Mouse (Mus musculus) brown adipose tissue, adult 24 weeks (tissue): ENCODE results near the gene Prdm16. TPM values are rescaled to one million over a fixed set of nuclear protein-coding genes. Genes with fewer than 3 reads are reported as not detected.

Experiments
- H3K27ac ChIP-seq: fragments of 200-500 bp; replicated peaks from 2 replicates; pipeline ENCODE4 v1.5.1; 2012; ENCODE audit warnings: low read depth, mild to moderate bottlenecking, low read length
- H3K4me1 ChIP-seq: fragments of 200-500 bp; 2 replicates; pipeline ENCODE4 v1.6.1; 2012; ENCODE audit warnings: low read length, mixed read lengths; ENCODE audit not compliant: control insufficient read depth, insufficient read depth, insufficient read length
- H3K4me3 ChIP-seq: fragments of 200-500 bp; 2 replicates; pipeline ENCODE4 v1.5.1; 2012; ENCODE audit warnings: low read depth, mild to moderate bottlenecking, low read length, moderate library complexity; ENCODE audit not compliant: insufficient read depth
- polyA plus RNA-seq: library from polyadenylated mRNA; stranded (reverse); fragments of >200 nt; gene quantifications from 2 replicates; pipeline ENCODE4 v1.2.4, GENCODE M21; 2012; ENCODE audit not compliant: missing spikeins, insufficient read depth, insufficient read length

The Prdm16 gene
- polyA plus RNA-seq, 1 experiment: 10.2 TPM

DNA sequence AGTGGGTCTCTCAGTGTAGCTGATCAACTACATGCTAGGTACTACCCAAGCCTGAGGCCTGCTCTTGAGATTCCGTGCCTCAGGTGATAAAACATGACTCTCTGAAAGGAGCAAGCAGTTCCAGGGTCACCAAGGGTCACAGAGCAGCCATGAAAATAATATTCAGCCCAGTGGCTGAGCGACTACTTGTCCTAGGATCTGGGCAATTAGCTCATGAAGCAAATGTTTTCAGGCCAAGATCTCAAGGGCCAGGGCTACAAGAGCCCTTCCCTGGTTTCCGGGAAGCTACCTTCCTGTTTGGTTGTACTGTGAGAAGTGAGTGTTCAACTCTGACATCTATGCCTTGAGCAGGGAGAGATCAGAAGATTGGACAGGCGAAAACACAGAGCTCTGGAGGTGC is 186.6 kb downstream of the Prdm16 start:
- peak overlapping the region; percentile 16; the same call in 1 of the 2 replicates for H3K27ac ChIP-seq

DNA sequence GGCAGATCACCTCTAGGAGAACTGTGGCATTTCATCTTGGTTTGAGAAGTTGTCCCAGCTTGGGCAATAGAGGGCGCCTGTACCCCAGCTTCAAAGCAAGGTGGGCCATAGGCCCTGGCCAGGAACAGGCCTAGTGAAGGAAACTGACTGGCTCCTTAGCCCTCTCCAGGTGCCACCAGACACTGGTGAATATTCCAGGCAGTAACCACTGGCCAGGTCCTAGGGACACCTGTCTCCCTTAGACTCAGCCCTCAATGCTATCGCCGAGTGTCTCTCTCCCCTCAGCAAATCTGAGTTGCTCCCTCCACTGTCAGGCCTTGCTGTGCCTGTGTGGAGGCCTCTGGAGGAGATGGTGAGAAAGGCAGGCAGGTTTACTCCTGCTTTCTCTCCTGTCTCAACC is 187.3 kb downstream of the Prdm16 start:
- peaks cover 4% of the 10 kb centered on the region for H3K4me1 ChIP-seq
- no peak overlapping the region for H3K27ac ChIP-seq
- no peak overlapping the region for H3K4me3 ChIP-seq

More for the DNA sequence above, 186.6 kb downstream of the Prdm16 start:
- peaks cover 4% of the 10 kb centered on the region; the same call in 1 of the 2 replicates for H3K4me1 ChIP-seq
- H3K4me3 ChIP-seq: no peak overlapping the region

DNA sequence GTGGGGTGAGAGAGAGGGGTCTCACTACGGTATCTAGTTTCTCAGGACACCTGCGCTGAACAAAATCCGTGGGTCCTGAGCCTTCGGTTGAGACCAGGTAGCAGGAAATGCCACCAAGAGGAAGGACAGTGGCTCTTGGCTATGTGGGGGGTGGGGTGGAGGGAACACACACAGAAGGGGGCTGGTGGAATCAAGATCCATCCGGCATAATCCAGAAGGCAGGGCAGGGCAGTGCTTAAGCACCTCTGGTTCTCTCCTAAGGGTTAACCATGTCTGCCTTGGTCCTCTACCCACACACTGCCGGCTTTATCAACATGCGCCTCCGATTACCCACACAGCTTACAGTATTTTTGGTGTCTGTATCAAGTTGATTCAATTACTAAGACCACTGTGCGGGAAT is 191.0 kb downstream of the Prdm16 start:
- H3K27ac ChIP-seq: no peak overlapping the region
- H3K4me1 ChIP-seq: peaks cover 5% of the 10 kb centered on the region; the same call in 1 of the 2 replicates
- H3K4me3 ChIP-seq: no peak overlapping the region

DNA sequence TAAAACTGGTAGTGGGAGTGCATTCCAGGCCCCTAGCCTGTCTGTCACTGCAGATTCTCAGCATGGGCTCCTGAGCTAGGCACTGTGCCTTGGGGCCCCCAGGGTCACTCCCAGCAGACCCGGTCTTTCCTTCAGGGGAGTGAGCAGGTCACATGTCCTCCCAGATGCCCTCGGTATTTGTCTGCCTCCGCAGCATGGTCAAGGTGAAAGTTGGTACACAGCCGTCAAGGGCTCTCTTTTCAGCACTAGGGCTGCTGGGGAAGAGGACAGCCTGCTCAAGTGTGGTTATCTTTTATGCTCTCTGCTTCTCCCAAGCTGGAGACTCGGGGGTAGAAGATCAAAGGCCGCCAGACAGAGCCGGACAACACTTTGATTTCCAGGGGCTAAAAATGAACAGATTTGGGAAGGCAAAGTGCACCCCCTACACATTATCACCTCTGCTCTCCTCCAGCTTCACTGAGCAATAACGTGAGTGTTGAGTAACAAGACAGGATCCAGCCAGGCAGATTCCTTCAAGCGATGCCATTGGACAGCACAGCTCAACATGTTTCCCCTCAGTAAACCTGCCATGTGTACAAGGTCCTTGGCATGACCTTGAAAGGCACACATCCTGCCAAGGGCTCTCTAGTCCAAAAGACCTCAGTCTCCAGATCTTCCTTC is 193.9 kb downstream of the Prdm16 start:
- peaks cover 5% of the 10 kb centered on the region; the same call in 1 of the 2 replicates for H3K4me1 ChIP-seq
- no peak overlapping the region for H3K27ac ChIP-seq
- H3K4me3 ChIP-seq: no peak overlapping the region

DNA sequence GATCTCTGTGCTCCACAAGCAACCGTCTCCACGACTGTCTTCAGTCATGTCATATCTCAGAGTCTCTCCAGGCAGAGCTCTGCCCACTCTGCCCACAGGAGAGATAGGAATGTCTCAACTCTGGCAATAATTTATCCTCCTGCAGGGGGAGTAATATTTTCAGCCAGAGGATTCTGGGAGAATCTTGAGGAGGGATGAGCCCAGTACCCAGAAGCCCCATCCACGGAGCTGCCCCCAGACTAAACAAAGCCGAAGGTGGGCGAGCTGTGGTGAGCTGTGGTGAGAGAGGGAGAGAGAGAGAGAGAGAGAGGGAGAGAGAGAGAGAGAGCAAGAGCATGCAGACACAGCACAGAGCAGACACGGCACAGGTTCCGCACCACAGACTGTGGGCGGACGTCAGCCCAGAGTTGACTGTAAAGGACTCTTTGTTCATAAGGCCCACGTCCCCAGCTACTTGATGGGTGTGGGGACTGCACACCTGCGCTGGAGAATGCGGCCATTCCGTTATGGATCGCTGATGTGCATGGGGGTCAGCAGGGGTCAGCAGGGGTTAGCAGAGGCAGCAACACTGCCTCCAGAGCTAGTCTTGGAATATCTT is 197.1 kb downstream of the Prdm16 start:
- H3K4me3 ChIP-seq: no peak overlapping the region
- peaks cover 5% of the 10 kb centered on the region; the same call in 1 of the 2 replicates for H3K4me1 ChIP-seq
- no peak overlapping the region for H3K27ac ChIP-seq

DNA sequence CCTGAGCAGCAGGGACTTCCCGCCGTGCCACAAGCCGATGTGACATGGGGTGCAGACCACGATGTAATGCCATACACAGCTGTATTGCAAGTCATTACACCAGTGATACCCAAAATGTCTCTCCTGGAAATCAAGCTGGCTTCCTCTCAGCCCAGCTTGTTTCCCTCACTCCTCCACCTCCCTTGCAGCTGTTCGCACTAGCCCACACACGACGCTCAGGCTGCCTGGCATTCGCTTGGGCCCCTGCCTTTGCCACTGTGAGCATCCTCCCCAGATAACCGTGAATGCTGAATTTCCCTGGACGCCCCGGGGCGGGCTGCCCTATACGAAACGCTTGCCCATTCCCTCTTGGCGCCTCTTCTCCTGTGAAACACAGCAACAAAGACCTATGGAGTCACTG is 198.1 kb downstream of the Prdm16 start:
- H3K4me3 ChIP-seq: no peak overlapping the region
- no peaks in the 10 kb centered on the region for H3K4me1 ChIP-seq
- H3K27ac ChIP-seq: no peak overlapping the region

DNA sequence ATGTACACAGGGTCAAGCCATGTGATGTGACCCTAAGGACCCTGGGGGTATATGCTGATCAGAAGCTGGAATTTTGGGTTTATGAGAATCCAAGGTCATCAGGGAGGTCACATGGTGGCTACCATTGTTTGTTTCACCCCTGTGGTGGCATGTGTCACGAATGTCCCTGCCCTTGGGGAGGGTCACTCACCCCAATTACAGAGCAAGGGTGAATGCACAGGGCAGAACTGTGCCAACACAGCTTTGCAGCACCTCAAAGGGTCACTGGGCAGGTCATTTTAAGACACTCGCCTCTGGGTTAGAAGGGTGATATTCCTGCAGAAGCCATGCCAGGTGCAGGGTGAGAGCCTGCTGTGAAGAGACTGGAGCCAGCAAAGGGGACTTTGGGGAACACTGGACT is 206.9 kb downstream of the Prdm16 start:
- peaks cover 4% of the 10 kb centered on the region; the same call in 1 of the 2 replicates for H3K4me1 ChIP-seq
- H3K27ac ChIP-seq: no peak overlapping the region
- no peak overlapping the region for H3K4me3 ChIP-seq

DNA sequence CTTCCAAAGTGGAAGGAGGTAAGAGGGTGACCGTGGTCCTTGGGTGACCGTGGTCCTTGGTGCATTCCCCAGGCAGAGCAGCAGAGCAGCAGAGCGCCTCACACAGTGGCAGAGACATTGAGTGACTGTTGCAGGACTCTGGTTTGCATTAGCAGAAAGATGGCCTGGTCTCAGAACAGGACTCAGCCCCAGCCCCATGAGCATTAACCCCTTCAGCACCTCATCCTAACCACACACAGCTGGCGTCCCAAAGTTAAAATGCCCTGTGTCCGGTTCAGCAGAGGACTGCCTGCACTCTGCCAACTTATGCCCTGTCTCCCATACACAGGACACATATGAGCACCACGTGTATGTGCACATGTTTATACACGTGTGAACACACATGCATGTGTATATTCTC is 209.8 kb downstream of the Prdm16 start:
- Histone ChIP-seq H3K4me1 (peaks cover 4% of the 10 kb centered on the region; the same call in 1 of the 2 replicates), H3K27ac (no peak overlapping the region), H3K4me3 (no peak overlapping the region)

DNA sequence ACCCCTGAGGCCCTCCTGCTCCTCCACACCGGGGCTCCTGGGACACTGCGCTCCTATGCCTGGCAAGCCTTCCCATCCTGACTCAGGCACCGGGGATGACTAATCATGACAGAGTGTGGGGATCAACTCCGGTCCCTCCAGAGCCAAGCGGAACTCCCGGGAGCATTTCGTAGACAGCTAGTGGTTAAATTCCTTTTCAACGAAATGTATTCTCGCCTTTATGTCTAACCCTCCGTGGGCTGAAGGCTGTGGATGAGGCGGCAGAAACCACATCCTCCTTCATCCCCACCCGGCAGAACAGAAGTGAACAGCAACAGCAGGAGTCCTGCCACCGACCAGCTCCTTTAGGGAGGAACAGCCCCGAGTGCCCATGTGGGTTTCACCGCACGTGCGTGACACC is 211.4 kb downstream of the Prdm16 start:
- Histone ChIP-seq H3K4me3 (no peak overlapping the region), H3K27ac (no peak overlapping the region), H3K4me1 (peaks cover 4% of the 10 kb centered on the region; the same call in 1 of the 2 replicates)

DNA sequence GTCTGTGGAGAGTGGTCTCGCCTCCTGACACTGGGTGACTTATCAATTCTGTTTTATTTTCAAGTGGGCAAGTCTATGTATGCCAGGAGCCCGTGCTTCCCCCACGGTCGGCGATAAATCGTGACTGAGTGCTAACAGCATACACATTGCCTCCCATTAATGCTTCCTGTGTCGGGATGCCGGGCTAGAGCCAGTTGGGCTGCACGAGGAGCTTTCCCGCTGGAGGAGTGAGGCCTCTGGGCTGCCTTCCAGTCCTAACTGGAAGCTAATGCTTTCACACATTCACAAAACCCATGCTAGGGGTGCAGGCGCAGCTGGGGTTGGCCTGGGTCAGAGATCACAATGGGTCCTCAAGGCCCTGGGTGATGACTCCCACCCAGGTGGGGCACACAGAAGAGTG is 212.0 kb downstream of the Prdm16 start:
- Histone ChIP-seq H3K27ac (no peak overlapping the region), H3K4me3 (no peak overlapping the region), H3K4me1 (peaks cover 4% of the 10 kb centered on the region; the same call in 1 of the 2 replicates)

DNA sequence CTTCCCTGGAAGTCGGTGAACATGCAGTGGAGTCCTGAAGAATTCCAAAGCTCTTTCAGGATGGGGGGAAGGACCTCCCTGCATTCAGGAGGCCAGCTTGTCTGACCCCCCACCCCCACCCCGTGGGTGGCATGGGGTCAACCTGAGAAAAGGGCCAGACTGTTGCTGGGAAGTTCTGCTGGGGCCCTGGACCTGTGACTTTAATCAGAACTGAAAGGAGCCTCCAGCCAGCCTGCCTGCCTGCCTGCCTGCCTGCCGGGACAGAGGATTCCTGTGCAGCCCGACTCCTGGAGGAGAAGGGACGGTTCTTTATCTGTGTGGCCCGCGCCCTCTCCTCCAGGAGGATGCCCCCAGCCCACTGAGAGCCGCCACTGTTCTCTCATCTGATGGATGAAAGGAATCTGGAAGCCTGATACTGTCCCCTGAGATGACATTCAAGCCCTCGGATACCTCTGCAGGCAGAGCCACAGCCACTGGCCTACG is 214.2 kb downstream of the Prdm16 start:
- H3K4me3 ChIP-seq: no peak overlapping the region
- peaks cover 4% of the 10 kb centered on the region; the same call in 1 of the 2 replicates for H3K4me1 ChIP-seq
- H3K27ac ChIP-seq: no peak overlapping the region

DNA sequence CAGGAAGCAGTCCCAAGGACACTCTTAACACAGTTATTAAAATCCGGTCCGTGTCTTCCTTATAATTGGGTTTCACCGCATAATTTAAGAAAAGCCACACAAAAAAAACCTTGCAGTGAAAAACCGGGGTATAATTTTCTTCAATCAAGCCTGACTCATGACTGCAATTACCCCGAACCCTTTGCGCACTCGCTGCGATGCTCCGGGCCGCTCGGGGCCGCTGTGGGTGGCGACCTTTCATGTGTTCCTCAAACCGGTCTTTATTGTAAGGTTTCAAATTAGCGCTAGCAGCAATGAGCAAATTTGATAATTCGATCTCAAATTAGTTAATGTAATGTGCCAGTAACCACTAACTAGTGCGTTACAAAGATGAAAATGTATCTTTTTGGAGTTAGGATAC is 215.9 kb downstream of the Prdm16 start:
- Histone ChIP-seq H3K4me1 (peaks cover 4% of the 10 kb centered on the region; the same call in 1 of the 2 replicates), H3K27ac (no peak overlapping the region), H3K4me3 (no peak overlapping the region)

DNA sequence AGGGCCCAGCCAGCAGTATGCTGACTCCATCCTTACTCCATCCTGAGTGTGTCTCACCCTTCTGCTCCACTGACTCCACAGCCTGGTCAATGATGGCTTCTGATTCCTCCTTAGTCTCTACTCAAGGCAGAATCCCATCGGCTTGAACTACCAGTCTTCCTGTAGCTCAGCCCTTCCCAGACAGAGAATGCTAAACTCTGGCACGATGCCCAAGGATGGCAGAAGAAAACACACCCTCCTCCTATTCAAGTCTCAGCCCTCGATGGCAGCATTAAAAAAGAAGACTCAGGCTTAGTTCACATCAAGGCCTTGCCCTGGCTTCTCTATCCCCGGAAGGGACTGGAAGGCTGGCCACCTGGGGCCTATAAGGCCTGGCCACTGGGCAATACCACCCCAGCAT is 216.9 kb downstream of the Prdm16 start:
- Histone ChIP-seq H3K4me1 (no peaks in the 10 kb centered on the region), H3K27ac (no peak overlapping the region), H3K4me3 (no peak overlapping the region)

DNA sequence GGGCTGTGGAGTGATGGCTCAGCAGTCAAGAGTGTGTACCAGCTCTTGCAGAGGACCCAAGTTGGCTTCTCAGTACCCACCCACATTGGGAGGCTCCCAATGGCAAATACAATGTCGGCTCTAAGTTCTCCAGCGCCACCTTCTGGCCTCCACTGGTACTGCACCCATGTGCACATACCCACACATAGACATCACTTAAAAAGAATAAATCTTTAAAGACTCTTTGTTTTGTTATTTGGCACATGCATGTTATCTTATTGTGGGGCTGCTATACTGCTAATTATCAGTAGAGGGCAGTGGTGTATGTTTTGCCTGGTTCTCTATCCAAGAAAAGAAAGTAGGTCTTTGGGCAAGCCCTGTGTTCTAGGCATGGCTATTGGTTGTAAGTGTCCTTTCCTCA is 217.7 kb downstream of the Prdm16 start:
- Histone ChIP-seq H3K4me3 (no peak overlapping the region), H3K27ac (no peak overlapping the region), H3K4me1 (no peaks in the 10 kb centered on the region)

DNA sequence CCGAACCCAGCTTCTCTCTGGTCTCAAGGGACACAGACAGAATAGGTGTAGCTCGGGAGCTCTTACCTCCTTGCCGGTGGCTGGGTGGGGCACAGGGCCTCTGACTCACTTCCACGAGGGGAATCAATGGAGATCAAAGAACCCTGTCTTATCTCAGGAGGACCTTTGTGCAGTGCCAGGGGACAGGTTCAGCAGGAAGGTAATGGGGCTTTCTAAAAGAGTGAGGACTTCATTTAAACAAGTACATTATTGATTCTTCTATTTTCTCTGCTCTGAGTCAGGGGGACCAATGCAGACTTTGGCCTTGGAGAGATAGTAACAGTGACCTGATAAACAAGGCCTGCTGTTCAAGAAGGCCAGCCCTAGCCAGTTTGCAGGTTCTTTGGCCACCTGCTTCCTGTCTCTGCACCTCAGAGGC is 218.3 kb downstream of the Prdm16 start:
- no peak overlapping the region for H3K4me3 ChIP-seq
- H3K27ac ChIP-seq: no peak overlapping the region
- no peaks in the 10 kb centered on the region for H3K4me1 ChIP-seq

DNA sequence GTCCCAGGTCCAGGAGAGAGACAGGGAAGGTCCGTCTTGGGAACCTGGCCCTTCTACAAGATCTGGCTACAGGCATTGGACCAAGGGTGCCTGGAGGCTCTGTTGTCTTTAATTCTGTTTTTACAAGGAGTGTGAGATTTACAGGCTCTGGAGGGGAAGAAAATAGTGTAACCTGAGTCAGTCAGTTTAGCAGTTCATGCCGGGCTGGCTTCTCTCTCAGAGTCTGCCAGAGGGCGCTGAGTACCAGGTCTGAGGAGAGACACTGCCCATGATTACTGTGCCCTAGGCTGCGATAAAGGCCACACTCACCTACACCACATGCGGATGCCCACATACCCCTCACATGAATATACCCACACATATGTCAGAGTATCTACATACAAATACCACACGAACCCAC is 219.9 kb downstream of the Prdm16 start:
- no peak overlapping the region for H3K27ac ChIP-seq
- no peaks in the 10 kb centered on the region for H3K4me1 ChIP-seq
- no peak overlapping the region for H3K4me3 ChIP-seq
